Mouse (Mus musculus) mouse trophoblast stem cell (cell line): ENCODE data around the gene Des.

ENCODE experiments used
- in situ Hi-C, 2 experiments: fragments of 300-500 bp; cut with MseI, MboI; formaldehyde crosslinking; loops; 2 replicates in 1 of 2; 3 replicates in 1 of 2; pipeline ENCODE4 v1.15.1; 2025

Des gene

DNA sequence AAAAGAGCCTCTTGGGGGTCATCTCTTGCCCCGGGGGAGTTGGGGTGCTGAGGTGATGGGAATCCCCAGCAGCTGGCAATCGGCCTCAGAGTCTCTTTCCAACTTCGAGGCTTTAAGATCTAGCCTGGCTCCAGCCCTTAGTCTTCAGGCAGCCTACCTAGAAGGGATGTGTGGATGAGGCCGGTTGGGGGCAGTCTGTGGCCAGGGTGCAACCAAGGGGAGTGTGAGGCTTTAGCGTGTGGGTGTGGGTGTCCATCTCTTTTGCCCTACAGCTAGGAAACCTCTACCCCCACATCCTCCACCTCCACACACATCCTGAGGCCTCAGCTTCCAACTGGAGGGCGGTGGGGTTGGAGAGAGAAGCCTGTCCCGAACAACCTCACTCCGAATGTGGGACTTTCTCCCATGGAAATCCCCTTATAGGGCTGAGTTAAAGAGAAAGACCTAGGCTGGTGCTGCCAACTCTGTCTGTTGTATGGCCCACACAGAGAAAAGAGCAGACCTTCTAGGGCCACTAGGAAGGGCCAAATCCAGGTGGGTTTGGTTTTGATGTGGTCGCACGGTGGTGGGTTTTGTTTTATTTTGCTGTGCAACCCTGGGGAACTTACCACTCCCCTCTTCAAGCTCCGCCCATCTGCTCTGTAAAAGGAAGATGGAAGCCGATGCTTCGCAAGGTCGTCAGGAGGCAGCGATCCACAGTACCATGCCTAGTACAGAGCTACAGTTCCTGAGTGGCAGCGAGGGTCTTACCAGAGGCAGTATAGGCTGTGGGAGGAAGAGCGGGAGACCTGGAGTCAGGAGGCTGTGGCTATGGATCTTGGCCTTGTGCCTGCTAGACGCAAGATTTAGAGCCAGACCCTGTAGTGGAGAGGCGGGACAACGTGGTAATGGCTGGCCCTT, 14.8 kb upstream of the Des start:
- in situ Hi-C loops: loop anchor here (10.0 kb wide), 1 partner anchor 120 kb away; no protein-coding TSS in a partner anchor

DNA sequence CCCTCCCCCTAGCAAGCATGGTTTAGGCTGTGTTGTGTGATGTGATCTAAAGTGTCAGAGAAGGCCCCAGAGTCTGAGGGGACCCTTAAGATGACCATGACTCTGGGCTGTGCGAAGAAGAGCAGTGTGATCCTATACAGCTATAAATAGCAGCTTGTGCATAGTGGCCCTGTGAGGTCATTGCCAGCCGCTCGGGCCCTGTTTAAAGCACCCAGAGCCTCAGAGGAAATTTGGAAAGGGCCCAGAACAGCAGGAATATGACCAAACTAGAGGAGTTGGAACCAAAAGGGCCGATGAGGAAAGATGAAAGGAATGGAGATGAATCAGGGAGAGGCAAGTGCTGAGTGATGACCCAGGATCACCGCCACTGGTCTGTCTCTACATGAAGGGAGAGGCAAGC, 12.8 kb upstream of the Des start:
- in situ Hi-C loops: loop anchor here (10.0 kb wide), 1 partner anchor 118 kb away; no protein-coding TSS in a partner anchor

DNA sequence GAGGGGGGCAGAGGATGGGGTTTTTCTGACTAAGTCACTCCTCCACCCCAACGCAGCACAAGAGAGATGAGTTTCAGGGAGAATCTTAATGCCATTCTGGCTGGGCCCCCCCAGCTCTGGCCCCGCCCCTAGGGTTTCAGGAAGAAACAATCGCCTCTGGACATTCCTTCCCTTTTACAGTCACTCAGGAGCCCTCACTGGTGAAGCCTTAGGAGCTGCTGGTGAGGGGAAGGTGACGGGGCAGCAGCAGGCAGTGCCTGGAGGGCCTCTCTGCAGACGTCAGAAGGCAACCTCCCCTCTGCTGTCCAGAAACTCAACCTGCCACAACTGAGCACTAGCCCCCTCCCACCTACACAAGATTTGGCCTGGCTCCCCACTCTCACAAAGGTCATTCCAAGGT, 10.9 kb upstream of the Des start:
- in situ Hi-C loops: loop anchor here (10.0 kb wide), 1 partner anchor 116 kb away; no protein-coding TSS in a partner anchor

DNA sequence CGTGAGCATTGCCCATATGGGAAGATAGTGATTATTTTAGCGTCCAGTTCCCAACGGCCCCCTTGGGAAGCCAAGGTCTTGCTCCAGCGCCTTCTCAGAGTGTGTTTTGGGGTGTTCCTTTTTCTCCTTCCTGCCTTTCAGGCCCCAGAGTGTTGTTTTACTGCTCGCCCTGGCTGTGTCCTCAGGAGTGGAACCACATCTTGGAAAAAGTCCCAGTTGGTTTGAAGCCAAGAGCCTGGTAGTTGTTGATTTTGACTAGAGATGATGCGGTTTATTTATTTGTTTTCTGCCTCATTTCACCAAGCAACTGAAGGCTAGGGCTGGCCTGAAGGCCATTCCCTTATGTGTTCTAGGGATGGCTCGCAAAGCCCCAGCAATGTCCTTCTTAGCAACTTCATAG, 2.9 kb upstream of the Des start:
- in situ Hi-C loops: no loop called here

DNA sequence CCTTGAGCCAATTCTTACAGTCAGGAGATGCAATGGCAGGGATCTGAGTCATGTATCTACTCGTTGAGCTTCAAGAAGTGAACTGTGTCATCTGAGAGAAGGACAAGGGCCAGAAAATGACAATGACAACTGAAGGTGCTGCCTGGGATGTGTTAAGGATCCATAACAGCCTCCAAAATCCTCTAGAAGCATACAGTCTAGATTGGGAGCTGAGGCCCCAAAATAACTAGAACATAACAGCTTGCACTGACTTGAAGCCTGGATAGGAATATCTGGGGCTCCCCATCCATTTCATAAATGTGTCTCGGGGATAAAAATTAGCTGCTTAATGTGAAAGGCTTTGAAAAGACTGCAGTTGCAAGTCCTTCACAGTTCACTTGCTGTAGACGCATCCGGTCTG, 2.1 kb upstream of the Des start:
- in situ Hi-C loops: no loop called here

DNA sequence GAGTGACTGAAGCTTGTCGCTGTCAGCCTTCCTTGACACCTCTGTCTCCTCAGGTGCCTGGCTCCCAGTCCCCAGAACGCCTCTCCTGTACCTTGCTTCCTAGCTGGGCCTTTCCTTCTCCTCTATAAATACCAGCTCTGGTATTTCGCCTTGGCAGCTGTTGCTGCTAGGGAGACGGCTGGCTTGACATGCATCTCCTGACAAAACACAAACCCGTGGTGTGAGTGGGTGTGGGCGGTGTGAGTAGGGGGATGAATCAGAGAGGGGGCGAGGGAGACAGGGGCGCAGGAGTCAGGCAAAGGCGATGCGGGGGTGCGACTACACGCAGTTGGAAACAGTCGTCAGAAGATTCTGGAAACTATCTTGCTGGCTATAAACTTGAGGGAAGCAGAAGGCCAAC, 783 bp upstream of the Des start:
- in situ Hi-C loops: no loop called here

DNA sequence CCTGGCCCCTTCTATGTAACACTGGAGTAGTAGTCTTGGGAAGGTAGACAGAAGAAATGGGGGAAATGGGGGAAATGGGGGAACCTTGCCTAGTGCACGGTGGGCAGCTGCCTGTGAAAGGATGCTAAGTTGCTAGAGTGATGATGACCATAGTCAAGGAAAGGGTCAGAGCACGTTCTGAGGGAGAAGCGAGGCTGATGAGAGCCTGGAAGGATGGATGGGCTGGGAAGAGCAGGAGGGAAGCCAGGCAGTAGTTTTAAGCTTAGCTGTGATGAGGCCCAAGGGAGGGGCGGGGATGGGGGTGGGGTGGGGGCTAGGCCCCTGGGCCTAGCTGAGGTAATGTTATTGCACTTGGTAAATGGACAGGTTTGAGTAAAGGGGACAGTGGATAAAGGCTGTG, 994 bp downstream of the Des start:
- in situ Hi-C loops: no loop called here

DNA sequence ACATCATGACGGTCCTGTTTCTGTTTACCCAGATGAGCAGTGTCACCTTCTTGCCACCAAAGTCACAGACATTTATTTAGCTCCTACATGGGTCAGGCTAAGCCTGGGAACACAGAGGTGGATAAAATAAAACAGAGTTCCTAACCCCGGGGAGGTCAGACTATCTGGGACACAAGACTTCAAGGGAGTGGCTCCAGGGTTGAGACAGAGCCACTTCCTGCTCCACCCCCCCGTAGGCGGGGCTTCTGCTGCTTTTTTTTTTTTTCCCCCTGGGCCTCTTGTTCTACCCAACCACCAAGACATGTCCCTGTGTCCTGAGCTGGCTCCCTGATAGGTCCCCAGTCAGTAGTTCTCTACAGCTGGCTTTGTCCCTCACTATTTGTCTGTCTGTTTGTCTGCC, 1.6 kb downstream of the Des start:
- in situ Hi-C loops: no loop called here

DNA sequence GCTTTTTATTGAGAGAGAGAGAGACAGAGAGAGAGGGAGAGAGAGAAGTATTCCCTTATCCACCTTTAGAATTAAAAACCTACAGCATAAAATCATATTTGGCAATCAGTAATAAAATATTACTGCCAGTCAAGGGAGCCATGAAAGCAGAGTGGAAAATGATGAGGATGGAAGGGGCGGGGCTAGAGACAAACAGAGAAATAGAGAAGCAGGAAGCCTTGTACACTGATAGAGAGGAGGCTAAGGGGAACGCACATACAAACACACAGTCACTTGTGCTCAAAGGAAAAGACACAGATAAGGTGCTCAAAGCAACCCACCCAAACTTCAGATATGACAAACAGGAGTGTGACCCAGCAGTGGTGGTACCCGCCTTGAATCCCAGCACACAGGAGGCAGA, 3.7 kb downstream of the Des start:
- in situ Hi-C loops: no loop called here

DNA sequence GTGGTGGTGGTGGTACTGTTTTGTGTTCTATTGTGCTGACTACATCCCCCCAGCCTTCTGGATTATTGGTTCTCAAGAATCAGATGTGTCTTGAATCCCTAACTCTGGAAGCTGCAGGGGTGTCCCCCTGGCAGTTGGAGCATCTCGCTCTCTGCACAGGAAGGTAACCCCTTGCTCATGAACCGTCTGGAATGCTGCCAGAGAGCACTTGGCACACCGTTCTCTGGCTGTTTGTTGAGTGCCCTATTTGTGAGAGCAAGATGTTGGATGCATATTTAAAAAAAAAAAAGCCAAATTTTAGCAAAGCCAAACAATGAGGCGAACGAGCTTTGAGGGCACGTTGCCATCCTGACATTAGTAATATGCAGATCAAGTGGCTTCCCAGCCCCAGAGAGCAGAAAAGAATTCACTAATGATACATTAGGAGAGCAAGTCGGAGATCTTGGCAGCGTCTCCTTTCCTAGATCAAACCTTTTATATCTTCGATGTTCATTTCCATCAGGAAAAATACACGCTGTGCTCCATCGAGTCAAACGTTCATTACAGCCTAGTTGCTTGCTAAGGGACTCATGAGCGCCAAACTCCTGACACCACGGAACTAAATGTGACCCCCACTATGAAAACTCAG, 5.5 kb downstream of the Des start:
- in situ Hi-C loops: no loop called here

DNA sequence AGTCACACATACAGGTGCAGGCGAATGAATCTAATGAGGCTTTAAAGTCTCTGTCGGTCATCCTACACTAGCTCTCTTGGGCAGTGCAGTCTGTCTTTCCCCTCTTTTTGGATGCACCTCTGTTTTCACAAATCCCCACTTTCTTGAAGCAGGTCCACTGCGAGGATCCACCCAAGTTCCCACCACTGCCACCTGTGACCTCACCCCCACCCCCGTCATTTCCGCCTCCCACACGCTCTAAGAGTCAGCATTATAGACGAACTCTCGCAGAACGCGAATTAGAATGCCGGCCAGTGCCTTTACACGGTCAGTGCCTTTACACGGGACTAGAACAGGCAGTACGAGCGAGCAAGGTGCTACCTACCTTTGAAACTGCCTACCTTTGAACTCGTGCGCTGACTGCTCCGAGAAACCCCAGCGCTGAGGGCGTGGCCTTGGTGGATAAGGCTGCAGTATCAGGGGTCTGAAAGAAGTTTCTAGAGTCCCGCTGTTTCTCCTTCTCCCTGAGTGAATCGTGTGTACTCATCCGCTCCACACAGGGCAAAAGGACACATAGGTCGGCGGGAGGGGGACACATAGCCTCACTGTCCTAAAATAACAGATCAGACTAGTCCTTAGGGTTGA, 9.3 kb downstream of the Des start:
- in situ Hi-C loops: no loop called here

DNA sequence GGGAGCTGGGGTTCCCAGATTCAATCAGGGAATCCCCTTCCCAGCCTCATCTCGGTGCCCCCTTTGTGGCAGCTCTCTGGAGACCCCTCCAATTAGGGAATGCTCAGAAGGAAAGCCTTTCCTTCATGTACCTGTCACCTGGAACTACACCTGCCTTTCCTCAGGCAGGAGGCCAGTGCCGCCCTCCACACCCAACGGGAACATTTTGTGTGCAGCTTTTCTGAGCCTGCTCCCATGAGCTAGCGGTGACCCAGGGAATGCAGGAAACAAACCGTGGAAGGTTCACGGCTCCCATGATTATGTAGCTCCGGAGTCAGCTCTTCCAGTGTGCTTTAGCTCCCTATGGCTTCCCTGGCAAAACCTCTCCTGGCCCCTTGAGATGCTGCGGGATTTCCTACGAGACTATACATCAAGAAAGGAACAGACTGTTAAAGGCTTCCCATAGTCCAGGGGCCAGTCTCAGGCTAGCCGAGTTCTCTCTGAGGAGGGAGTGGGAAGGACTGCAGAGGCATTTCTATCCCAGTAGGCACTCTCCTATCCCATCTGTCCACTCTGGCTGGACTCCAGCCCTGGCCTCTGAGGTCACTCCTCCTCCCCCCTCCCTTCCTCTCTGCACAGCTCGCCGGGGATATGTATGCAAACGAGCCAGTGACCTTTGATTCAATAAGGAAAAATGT, 10.0 kb downstream of the Des start:
- in situ Hi-C loops: no loop called here

DNA sequence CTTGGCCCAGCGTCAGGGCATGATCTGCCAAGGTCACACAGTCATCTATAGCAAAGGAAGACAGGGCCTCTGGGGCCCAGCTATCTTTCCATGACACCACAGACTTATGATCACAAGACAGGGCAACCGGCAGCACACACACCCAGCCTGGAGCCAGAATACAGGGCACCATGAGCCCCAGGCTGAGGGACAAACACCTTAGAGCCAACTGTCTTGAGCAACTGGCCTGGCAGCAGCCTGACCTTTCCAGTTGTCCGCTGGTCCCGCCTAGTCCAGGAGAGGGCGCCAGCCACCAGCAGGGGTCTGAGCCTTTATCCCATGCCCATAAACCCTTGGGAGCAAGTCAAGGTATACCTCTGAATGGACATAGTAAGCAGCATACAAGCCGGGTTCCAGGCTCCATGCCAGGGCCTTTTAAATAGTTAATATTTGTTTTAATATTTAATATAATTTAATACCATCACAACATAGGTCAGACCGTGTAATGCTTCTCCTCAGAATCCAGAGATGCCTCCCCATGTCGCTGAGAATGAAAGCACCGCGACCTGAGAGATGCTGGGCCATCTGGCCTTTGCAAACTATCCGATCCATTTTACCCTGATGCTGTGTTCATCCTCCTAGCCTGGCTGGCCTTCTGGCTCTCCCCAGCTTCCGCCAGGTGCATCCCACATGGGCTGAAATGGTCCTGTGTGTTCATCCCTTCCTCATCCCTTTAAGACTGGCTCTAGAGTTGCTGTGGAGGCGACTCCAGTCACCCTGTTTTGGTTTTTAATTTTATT, 11.4 kb downstream of the Des start:
- in situ Hi-C loops: no loop called here

DNA sequence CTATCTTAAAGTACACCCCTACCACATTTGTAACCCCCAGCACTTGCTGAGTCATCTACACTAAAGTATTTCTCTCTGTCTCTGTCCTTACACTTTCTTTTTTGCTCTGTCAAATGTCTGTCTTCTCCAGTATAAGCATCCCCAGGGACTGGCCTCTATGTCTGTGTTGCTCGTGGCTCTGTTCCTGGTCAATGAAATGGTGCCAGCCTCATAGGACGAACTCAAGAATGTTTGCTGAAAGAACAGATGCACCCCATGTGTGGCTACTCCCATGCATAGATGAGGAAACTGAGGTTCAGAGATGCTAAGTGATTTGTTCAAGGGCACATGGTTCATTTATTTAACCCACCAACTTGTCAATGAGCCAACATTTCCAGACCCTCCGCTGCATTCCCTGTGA, 12.3 kb downstream of the Des start:
- in situ Hi-C loops: no loop called here

DNA sequence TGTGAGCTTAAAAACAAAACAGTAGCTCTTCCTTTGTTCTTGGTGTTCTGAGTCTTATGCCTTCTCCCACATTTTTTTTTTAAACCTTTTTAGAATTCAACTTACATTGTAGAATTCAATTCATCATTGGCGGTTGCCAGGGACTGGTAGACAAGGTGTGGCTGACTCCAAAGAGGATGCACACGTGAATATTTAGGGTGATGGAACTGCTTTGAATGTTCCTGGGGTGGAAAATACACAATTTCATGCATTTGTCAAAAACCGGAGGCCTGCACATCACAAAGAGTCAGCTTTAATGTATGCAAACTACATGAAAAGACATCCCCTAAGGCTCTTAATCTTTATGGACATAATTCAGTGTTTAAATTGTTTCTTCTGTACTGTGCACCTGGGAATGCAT, 13.1 kb downstream of the Des start:
- in situ Hi-C loops: no loop called here

DNA sequence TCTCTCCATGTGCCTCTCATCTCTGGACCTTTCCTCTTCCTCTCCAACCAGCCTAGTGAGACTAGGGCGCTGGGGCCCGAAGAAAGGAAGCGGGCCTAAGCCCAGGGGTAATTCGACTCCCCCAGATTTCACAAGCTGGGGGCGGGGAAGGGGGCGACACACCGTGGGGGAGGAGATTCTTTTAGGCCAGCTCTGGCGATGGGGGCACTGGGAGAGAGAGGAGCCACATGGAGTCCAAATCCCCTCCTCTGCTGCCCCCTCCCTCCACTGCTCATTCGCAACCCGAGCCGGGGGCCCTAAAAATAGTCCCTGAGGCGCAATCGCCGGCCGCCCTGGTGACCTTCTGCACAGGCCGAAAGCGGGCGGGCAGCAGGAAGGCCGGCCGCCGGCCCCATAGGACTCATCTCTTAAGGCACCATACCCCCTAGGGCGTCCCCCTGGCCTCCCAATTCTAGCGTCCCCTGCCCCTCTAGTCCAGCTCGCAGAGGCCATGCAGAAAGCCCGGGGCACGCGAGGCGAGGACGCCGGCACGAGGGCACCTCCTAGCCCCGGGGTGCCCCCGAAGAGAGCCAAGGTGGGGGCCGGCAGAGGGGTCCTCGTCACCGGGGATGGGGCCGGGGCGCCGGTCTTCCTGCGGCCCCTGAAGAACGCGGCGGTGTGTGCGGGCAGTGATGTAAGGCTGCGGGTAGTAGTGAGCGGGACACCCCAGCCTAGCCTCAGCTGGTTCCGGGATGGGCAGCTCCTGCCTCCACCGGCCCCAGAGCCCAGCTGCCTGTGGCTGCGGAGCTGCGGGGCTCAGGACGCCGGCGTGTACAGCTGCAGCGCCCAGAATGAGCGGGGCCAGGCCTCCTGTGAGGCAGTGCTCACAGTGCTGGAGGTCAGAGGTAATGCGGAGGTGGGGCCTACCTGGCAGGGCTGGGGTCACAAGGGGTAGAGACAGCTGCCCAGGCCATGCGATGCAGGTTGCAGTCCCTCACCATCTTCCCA, 15.1 kb downstream of the Des start, which contains the start of gene Speg:
Gene Speg, plus strand, starts transcription at position 348 of the 987 bp plus-strand sequence.
- in situ Hi-C loops: no loop called here

DNA sequence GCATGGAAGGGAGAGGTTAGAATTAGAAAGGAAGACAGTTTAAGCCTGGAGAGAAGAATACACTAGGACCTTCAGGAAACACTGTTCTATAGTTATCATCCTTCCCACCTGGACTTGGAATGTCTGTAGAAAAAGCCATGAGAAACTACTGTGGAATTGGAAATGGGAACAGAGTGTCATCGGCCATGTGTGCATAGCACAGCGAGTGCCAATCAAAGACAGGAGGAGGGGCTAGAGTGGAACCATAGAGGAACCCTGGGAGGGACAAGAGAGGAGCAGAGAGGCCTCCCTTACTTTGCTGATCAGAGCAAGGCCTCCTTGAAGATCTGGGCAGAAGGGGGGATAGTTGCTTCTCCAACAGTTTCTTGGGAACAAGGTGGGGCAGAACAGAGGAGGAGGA, 19.1 kb downstream of the Des start:
- in situ Hi-C loops: no loop called here

DNA sequence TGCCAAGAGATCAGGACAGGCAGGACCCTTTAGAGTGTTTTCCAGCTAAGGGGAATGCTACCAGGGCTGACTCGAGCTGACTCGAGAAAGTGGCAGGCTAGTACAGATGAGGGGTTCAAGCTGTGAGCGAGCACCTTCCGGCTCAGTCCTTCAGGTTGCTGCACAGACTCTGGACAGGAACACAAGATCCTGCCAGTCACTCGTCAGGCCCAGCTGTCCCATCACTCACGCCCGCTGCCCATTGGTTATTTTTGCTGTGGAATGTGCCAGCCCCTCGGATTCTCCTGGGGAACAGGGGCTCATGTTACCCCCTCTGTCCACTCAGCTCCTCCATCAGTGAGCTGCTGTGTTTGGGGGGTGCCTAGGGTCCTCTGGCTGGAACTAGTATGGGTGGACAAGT, 19.8 kb downstream of the Des start:
- in situ Hi-C loops: no loop called here

DNA sequence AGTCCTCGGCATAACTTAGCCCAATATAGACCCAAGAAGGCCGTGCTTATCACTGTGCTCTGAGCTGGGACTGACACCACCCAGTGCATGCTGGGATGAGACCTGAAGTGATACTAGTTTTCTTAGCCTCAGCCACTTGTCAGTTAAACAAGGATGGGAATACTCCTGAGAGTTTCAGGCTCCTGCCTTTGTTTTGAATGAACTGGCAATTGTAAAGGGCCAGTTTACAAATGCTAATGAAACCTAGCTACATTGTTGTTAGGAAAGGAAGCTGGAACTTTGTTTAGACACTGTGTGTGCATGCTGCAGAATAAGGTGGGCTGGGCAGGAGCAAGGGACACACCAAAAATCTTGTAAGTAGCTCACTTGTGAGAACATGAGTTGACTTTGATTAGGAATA, 20.8 kb downstream of the Des start:
- in situ Hi-C loops: no loop called here
